Mouse (Mus musculus): ENCODE results near the gene Snx4. TPM values are rescaled to one million over a fixed set of nuclear protein-coding genes. Genes with fewer than 3 reads are reported as not detected.

Snx4 gene
- total RNA-seq, 2 experiments from 2014 or later, result 28.0 to 28.6 TPM

GRCm38 (mm10) chr16:33342356-33342755, 91.1 kb downstream of the Snx4 start:
- DNase-seq (ENCODE audit: low spot score in 2 of 2), result no peak

DNA sequence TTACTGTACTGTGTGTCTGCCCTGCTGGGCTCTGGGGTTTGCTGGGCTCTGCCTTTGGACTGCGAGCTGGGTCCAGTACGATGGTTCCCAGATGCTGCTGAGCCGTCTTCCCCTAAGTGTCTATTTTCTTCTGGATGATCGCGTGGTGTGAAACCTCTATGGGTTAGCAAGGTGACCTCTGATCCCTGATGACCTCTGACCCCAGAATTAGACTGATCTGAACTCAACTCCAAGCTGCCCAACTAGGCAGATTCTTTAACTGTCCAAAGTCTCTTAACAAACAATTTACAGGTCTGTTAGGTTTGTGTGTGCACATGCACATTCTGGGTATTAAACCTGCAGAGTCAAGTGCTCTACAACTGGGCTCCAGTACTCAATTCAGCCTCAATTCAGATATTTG, 91.9 kb downstream of the Snx4 start:
- DNase-seq (ENCODE audit: low spot score in 2 of 2), result no peak

- no peak for DNase-seq (ENCODE audit: low spot score in 2 of 2)
Measured at GRCm38 (mm10) chr16:33343601-33344000, 92.4 kb downstream of the Snx4 start.

- DNase-seq (ENCODE audit: low spot score in 2 of 2), result peak; percentile 45 to 70
Measured at GRCm38 (mm10) chr16:33344379-33344778, 93.1 kb downstream of the Snx4 start.

- no peak for DNase-seq (ENCODE audit: low spot score in 2 of 2)
Measured at GRCm38 (mm10) chr16:33344875-33345274, 93.6 kb downstream of the Snx4 start.

DNA sequence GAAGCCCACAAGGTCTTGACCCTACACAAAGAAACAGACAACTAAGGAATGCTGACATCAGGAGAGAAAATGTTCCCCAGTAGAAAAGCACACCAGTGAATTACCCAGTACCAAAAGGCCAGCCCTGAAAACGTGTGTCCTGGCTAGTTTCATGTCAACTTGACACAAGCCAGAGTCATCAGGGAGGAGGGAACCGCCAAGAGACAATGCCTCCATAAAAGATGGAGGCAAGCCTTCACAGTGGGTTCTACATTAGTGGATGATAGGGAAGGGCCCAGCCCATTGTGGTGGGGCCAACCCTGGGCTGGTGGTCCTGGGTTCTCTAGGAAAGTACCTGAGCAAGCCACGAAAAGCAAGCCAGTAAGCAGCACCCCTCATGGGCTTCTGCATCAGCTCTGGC, 95.1 kb downstream of the Snx4 start:
- no peak for DNase-seq (ENCODE audit: low spot score in 2 of 2)

DNA sequence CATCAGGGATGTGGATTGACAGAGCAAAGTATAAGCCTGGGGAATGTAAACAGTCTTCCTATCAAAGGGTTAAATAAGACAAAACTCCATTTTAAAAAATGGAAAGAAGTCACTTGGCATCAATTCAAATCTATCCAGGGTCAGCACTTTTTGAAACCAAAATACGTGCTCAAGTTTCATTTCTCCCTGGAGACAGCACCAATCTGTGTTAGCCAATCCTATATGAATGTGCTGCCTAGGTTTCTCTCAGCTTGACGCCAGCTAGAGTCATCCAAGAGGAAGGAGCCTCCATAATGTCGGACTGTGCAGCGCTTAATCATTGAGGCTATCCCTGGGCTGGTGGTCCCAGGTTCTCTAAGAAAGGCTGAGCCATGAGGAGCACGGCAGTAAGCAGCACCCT, 95.9 kb downstream of the Snx4 start:
- DNase-seq (ENCODE audit: low spot score in 2 of 2), result no peak

Other genes with a start within 250 kb of the Snx4 start
- gene Iqcg, start 195.2 kb upstream of the Snx4 start, total RNA-seq (2021), result 1 to 10 TPM; 3.8 to 7.0 TPM
- 100 to 1,000 TPM; 342 to 348 TPM for gene Rpl35a, start 195.0 kb upstream of the Snx4 start, total RNA-seq (2021)
- gene Lmln, start 188.9 kb upstream of the Snx4 start, total RNA-seq (2021), result 10 to 100 TPM; 15.2 to 18.5 TPM
- gene Osbpl11, start 66.4 kb upstream of the Snx4 start, total RNA-seq (2021), result 10 to 100 TPM; 20.1 to 20.7 TPM
- gene Zfp148, start 129.4 kb downstream of the Snx4 start, total RNA-seq (2021), result 100 to 1,000 TPM; 166 to 179 TPM

Measured in layer of hippocampus, adult 18-20 months (tissue).